Mouse (Mus musculus) adrenal gland (tissue): ENCODE results near the gene Pcsk7.

ENCODE experiments used
- intact Hi-C: fragments of 180-260 bp; cut with DNase I; formaldehyde crosslinking; loops from one replicate; pipeline ENCODE4 v1.15.1; 2025
- microRNA-seq, 2 experiments: library from miRNA; unstranded; fragments of <30 nt; microRNA quantifications; one replicate each; pipeline ENCODE4; 2019

Gene Pcsk7

GRCm38 (mm10) chr9:45959661-45960060 is 53.4 kb downstream of the Pcsk7 start:
- intact Hi-C loops = no loop called here

DNA sequence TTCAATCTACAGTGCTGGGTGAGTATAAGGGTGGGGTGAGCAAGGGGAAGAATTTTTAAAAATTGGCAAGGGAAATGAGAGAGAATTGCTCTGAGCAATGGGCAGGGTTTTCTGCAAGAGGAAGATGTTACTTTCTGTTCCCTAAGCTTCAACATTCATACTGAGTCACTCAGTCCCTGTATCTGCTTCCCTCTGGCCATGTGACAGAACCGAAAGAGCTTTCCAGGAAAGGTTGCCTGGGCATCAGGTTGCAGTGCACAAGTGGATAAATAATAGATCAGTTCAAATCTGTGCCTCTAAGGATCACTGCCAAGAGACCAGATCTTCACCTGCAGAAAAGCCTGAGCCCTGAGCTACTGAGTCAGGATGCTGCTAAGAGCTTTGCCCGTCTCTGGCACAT is 55.6 kb downstream of the Pcsk7 start:
- intact Hi-C loops = no loop called here

GRCm38 (mm10) chr9:45963577-45963976 is 57.3 kb downstream of the Pcsk7 start:
- intact Hi-C loops = no loop called here

GRCm38 (mm10) chr9:45976884-45977283 is 70.6 kb downstream of the Pcsk7 start:
- intact Hi-C loops = no loop called here

Small RNA genes within 50 kb of the gene (microRNA-seq; reads per million reads assigned to microRNA genes)
- gene Mir7087 = 0.69 to 0.99 reads per million in 2 experiments
